Mouse (Mus musculus) cerebellum, adult 2 months (tissue): ENCODE data around the gene Cabcoco1.

ENCODE experiments used
- CTCF ChIP-seq: fragments of 200-500 bp; IDR thresholded peaks from 2 replicates; pipeline ENCODE4 v1.5.1; 2011; ENCODE audit warnings: low read depth, mild to moderate bottlenecking, control low read depth, low read length, moderate library complexity, borderline replicate concordance; ENCODE audit not compliant: insufficient read depth
- POLR2A ChIP-seq: fragments of 200-500 bp; IDR thresholded peaks from 2 replicates; pipeline ENCODE4 v1.6.1; 2011; ENCODE audit warnings: low read length, control low read depth, borderline replicate concordance; ENCODE audit not compliant: insufficient read depth

DNA sequence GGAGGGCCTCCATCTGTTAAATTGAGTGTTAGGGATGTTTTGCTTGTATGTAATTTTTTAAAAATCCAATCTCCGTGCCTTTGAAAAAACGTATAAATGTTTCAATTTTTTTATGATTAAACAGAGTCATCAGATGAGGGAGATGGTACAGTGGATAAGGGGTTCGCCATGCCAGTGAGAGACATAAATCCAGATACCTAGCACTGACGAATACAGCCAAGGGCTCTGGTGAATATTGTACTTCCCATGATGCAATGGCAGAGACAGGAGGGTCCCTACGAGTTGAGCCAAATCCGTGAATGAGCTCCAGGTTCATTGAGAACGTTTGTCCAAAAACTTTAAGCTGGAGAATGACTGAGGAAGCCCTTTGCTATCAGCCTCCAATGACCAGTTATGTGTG lies 9.6 kb upstream of the Cabcoco1 start:
- TF ChIP-seq POLR2A (no peak), CTCF (no peak)
